Mouse (Mus musculus): ENCODE data around the gene Mctp1. TPM values are rescaled to one million over a fixed set of nuclear protein-coding genes. Genes with fewer than 3 reads are reported as not detected.
"Not testable (repeated sequence)": the region's sequence is repeated elsewhere in the genome, so short reads cannot be mapped to it uniquely, and the experiment has no call there.

The Mctp1 gene
- 1.1 TPM in 2 replicates for polyA plus RNA-seq (2015; fragmentation: Nextera tagmentation; extraction: Ambion mirVana)

DNA sequence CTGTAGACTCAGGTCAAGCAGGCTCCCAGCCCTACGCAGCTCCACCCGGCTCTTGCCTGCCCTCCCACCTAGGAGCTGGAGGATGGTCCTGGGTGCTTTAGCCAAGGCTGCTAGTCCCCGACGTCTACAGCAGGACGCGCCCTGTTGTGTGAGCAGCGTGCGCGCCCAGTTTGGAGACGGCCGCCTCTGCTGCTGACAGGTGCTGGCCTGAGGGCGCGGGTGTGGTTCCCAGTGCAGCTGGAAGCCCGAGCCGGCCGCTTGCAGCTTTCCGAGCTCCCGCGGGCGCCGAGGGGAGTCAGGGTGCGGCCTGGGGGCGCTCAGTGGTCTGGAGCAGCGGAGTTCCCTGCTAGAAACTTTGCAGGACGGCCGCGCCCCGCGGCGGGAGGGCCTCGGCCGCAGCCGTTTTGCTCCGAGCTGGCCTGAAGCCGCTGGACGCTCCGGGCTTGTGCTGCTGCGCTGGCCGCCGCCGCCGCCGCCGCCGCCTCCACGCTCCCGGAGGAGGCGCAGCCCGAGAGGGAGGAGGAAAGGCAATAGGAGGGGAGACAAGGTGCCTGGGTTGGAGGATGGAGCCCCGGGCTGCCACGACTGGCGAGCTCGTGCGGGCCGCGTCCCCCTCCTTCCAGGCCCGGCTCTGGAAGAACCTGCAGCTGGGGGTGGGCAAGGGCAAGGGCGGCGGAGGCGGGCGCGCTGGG, at the start of gene Mctp1:
Mctp1 (plus strand) TSS at position 564 of the 692 bp plus-strand sequence.
- Histone ChIP-seq H3K27ac (replicated peaks) (no peak within 1 kb of the TSS), H3K36me3 (no peaks in the 10 kb centered on the region), H3K4me2 (peak within 1 kb of the TSS; percentile 92), H3K9me3 (no peaks in the 10 kb centered on the region), H3K27me3 (peaks cover 42% of the 10 kb centered on the region), H3K4me3 (peak within 1 kb of the TSS; percentile 69), H3K4me1 (replicated peaks) (peaks cover 13% of the 10 kb centered on the region), H3K9ac (peak within 1 kb of the TSS; percentile 78)
- WGBS = under 1% methylated on average over 49 of the region's 62 CpGs
- peak; percentile 94 for ATAC-seq (ENCODE audit: low read depth)

DNA sequence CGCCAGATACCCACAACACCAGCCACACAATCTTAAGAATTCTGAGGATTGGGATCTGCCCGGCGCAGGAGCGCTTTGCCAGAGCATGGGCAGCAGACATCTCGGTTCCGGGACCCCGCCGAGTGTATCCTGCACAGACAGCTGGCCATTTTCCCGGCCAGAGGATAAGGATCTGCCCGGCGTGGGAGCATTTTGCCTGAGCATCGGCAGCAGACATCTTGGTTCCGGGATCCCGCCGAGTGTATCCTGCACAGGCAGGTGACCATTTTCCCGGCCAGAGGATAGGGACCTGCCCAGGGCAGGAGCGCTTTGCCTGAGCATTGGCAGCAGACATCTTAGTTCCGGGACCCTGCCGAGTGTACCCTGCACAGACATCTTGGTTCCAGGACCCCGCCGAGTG, 38.4 kb upstream of the Mctp1 start:
- not testable (repeated sequence) for H3K9ac ChIP-seq; H3K4me1 ChIP-seq (replicated peaks); H3K9me3 ChIP-seq; H3K27ac ChIP-seq (replicated peaks); H3K4me3 ChIP-seq; H3K27me3 ChIP-seq; H3K36me3 ChIP-seq; H3K4me2 ChIP-seq; ATAC-seq (ENCODE audit: low read depth)
- 85% methylated on average over 21 of the region's 21 CpGs for WGBS

DNA sequence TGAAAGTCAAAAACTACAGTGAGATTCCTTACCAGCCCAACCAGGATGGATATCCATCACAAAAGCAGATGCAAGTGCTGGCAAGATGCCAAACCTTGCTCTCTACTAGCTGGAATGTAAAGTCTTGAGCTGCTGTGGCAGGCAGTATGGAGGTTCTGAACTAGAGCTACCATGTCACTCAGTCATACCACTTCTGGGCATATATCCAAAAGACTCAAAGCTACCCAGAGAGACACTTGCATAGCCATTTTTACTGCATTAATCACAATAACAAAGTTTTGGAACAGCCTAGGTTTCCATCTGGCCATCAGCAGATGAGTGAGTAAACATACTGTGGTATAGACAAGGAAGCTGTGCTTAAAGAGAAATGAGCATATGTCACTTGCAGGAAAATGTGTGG, 25.6 kb upstream of the Mctp1 start:
- Histone ChIP-seq H3K27ac (replicated peaks) (no peak overlapping the region), H3K4me1 (replicated peaks) (no peaks in the 10 kb centered on the region), H3K9me3 (no peaks in the 10 kb centered on the region), H3K9ac (no peak overlapping the region), H3K4me3 (no peak overlapping the region), H3K4me2 (no peak overlapping the region), H3K27me3 (no peaks in the 10 kb centered on the region), H3K36me3 (no peaks in the 10 kb centered on the region)
- ATAC-seq (ENCODE audit: low read depth) = no peak

DNA sequence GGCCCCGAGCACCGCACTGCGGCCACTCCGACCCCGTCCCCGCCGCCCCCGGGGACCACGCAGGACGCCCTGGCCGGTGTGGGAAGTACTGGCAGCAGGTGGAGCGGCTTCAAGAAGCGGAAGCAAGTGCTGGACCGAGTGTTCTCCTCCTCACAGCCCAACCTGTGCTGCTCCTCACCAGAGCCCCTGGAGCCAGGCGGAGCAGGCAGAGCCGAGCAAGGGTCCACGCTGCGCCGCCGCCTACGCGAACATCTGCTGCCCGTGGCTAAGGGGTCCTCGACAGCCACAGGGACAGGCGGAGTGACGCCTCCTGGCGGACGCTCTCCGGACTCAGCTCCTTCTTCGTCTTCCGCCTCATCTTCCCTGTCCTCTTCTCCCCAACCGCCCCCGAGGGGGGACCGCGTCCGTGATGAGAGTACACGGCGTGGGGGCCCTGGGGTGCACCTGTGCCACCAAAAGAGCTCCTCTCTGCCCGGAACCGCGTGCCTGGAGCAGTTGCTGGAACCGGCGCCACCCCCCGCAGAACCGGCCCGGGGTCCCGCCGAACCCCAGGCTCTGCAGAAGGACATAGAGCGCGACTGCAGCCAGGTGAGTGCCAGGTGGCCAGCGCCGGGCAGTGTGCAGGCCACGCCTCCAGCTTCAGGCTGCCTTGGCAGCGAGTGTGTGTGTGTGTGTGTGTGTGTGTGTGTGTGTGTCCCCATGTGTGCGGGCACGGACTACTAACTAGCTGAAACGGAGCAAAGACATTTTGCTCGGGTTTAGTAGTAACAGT, 515 bp downstream of the Mctp1 start:
- peaks cover 13% of the 10 kb centered on the region for H3K4me1 ChIP-seq (replicated peaks)
- H3K36me3 ChIP-seq = no peaks in the 10 kb centered on the region
- H3K4me2 ChIP-seq = peak overlapping the region; percentile 92
- H3K27ac ChIP-seq (replicated peaks) = no peak overlapping the region
- 2% methylated on average over 58 of the region's 58 CpGs for WGBS
- H3K27me3 ChIP-seq = peaks cover 42% of the 10 kb centered on the region
- H3K9me3 ChIP-seq = no peaks in the 10 kb centered on the region
- peak; percentile 94 for ATAC-seq (ENCODE audit: low read depth)
- peak overlapping the region; percentile 69 for H3K4me3 ChIP-seq
- H3K9ac ChIP-seq = peak overlapping the region; percentile 78

DNA sequence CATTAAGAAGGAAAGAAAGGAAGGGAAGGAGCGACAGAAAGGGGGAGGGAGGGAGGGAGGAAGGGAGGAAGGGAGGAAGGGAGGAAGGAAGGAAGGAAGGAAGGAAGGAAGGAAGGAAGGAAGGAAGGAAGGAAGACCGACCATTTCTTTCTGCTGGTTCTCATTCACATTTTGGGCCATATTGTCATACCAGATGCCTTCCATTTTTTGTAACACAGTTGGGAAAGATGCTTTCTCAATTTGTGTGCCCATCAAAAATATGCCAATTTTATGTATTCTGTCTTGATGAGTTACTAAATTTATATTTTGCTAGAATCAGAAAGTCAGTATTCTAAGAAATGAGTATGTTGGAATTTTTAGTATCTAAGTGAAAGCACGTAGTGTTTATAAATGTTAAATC, 4.3 kb downstream of the Mctp1 start:
- ATAC-seq (ENCODE audit: low read depth) = no peak
- Histone ChIP-seq H3K36me3 (no peaks in the 10 kb centered on the region), H3K4me1 (replicated peaks) (peaks cover 11% of the 10 kb centered on the region), H3K9me3 (no peaks in the 10 kb centered on the region), H3K4me2 (no peak overlapping the region), H3K27me3 (peaks cover 25% of the 10 kb centered on the region), H3K4me3 (no peak overlapping the region), H3K9ac (no peak overlapping the region), H3K27ac (replicated peaks) (no peak overlapping the region)
- 70% methylated on average over 3 of the region's 3 CpGs for WGBS

DNA sequence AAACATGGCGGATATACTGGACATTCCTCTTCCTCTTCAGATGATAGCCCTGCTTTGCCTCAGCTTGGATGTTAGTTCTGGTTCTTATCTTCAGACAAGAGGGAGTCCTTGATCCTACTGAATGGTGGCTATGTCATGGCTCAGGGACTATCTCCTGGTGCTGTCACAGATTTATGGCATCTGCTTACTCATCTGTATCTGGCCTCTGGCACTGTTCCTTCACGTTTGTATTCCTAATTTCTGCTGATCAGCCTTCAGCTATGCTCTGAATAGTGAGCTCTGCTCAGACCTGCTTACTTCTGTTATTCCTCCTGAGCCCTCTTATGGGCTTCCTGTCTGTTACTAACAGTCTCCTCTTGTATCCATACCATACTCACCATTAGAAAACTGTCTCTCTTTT, 7.6 kb downstream of the Mctp1 start:
- Histone ChIP-seq H3K4me3 (no peak overlapping the region), H3K9me3 (no peaks in the 10 kb centered on the region), H3K4me1 (replicated peaks) (no peaks in the 10 kb centered on the region), H3K9ac (no peak overlapping the region), H3K27me3 (peaks cover 4% of the 10 kb centered on the region; the same call in 1 of the 2 replicates), H3K27ac (replicated peaks) (no peak overlapping the region), H3K4me2 (no peak overlapping the region), H3K36me3 (no peaks in the 10 kb centered on the region)
- WGBS = 63% methylated on average over 2 of the region's 2 CpGs
- no peak for ATAC-seq (ENCODE audit: low read depth)

DNA sequence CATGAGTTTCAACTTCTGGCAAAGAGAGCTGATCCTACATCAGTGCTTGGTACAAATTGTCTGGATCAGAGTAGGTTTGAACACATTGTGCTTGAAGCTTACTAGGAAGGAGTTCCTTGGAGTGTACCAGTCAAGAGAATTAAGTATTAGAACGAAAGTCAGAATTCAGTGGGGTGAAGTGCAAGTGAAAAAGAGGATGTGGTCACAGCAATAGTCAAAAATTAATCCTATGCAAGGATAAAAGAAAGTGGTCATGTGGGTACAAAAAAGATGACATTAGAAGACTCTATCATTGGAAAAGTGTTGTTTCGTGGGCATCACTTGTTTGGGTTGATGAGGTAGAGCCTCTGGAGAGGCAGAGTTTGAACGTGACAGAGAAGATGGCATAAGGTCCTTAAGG, 8.8 kb downstream of the Mctp1 start:
- WGBS = 88% methylated on average over 3 of the region's 3 CpGs
- ATAC-seq (ENCODE audit: low read depth) = no peak
- Histone ChIP-seq H3K4me3 (no peak overlapping the region), H3K9ac (no peak overlapping the region), H3K4me2 (no peak overlapping the region), H3K27ac (replicated peaks) (no peak overlapping the region), H3K4me1 (replicated peaks) (no peaks in the 10 kb centered on the region), H3K27me3 (no peaks in the 10 kb centered on the region), H3K36me3 (no peaks in the 10 kb centered on the region), H3K9me3 (no peaks in the 10 kb centered on the region)

DNA sequence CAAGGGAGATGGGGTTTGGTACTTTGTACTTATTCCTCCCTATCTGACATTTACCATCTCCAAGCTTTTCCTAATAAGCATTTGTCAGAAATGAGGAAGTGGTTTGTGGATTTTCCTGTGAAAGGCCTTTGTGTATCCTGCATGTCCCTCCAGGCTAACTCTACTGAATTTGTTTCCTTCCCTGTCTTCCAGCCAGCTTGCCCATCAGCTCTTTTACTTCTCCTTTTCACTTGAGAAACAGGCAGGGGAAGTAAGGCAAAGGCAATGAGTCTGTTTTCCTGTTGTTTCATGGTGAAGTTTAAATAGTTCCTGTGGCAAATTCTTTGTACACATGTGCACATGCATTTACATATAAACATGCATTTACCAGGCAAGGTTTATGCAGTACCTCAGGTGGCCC, 11.6 kb downstream of the Mctp1 start:
- Histone ChIP-seq H3K27me3 (no peaks in the 10 kb centered on the region), H3K4me1 (replicated peaks) (no peaks in the 10 kb centered on the region), H3K4me3 (no peak overlapping the region), H3K36me3 (no peaks in the 10 kb centered on the region), H3K9me3 (no peaks in the 10 kb centered on the region), H3K4me2 (no peak overlapping the region), H3K9ac (no peak overlapping the region), H3K27ac (replicated peaks) (no peak overlapping the region)
- no peak for ATAC-seq (ENCODE audit: low read depth)

DNA sequence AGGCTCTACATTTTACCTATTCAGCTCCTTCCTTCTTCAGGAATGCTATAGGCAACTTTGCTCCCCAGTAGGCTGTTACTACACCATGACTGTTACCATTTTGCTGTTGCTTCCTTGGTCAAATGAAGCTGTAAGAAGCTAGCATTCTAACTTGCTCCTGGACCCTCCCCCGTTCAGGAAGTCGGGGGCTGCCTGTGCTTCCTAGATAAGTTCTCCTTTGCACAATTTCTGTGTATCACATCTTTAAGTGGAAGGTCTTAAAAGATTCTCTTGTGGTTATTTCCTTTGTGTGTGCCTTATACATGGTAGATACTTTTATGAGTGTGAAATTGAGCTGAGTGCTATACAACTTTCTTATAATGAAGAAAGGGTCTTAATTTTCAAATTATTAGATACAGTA, 25.0 kb downstream of the Mctp1 start:
- Histone ChIP-seq H3K4me2 (no peak overlapping the region), H3K27me3 (no peaks in the 10 kb centered on the region), H3K4me3 (no peak overlapping the region), H3K9me3 (no peaks in the 10 kb centered on the region), H3K4me1 (replicated peaks) (no peaks in the 10 kb centered on the region), H3K27ac (replicated peaks) (no peak overlapping the region), H3K36me3 (no peaks in the 10 kb centered on the region), H3K9ac (no peak overlapping the region)
- 86% methylated on average over 2 of the region's 2 CpGs for WGBS
- no peak for ATAC-seq (ENCODE audit: low read depth)

DNA sequence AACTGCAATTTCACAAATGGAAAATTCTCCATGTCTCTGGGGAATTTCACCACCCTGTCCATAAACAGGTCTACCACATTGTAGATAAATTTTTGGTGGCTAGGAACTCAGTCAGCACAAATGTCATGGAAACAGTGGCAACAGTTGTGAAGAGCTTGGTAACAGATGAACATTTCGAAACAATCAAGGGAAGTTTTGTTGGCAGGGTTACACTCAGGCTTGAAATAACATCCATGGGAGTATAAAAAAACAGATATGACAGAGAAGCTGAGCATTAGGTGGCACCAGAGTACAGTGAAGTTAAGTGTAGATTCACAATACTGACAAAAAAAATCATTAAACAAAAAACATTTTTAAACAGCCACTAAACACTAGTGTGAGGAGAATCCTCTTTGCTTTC, 26.3 kb downstream of the Mctp1 start:
- H3K4me2 ChIP-seq = no peak overlapping the region
- no peaks in the 10 kb centered on the region for H3K36me3 ChIP-seq
- H3K4me1 ChIP-seq (replicated peaks) = no peaks in the 10 kb centered on the region
- H3K9ac ChIP-seq = no peak overlapping the region
- H3K27ac ChIP-seq (replicated peaks) = no peak overlapping the region
- 81% methylated on average over 1 of the region's 1 CpGs for WGBS
- no peak for ATAC-seq (ENCODE audit: low read depth)
- no peaks in the 10 kb centered on the region for H3K27me3 ChIP-seq
- no peak overlapping the region for H3K4me3 ChIP-seq
- no peaks in the 10 kb centered on the region for H3K9me3 ChIP-seq

DNA sequence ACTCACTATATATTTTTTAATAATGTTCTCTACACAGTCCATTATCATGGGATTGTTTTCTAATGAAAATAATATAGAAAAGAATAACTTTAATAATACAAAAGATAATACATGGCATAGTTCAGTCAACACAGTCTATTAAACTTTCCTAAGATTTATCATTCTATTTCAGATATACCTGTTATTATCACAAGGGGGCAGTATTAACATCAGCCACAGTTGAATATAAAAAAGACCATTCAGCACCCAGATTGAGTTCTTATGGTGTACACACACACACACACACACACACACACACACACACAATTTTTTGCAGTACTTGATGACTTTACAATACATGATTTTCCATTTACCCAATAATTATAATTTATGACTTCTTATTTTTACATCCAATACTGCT, 31.0 kb downstream of the Mctp1 start:
- no peak for ATAC-seq (ENCODE audit: low read depth)
- Histone ChIP-seq H3K27ac (replicated peaks) (no peak overlapping the region), H3K9ac (no peak overlapping the region), H3K4me2 (no peak overlapping the region), H3K4me3 (no peak overlapping the region), H3K36me3 (no peaks in the 10 kb centered on the region), H3K9me3 (no peaks in the 10 kb centered on the region), H3K4me1 (replicated peaks) (no peaks in the 10 kb centered on the region), H3K27me3 (no peaks in the 10 kb centered on the region)

DNA sequence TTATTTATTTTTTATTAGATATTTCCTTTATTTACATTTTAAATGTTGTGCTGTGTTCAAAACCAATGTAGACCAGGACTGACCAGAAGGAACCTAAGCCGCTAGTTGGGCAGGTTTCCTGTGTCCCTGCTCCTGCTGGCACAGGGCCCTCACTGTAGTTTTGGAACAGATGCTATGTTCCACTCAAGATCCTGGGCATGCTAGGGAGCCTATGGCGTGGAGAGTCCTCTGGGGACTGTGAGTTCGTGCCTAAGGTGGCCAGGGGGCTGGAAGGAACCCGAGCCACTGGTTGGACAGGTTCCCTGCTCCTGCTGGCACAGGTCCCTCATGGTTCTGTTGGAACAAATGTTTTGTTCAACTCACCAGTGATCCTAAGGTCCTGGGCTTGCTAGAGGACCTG, 35.8 kb downstream of the Mctp1 start:
- no peaks in the 10 kb centered on the region for H3K4me1 ChIP-seq (replicated peaks)
- no peak overlapping the region for H3K9ac ChIP-seq
- no peak overlapping the region for H3K4me3 ChIP-seq
- H3K9me3 ChIP-seq = no peaks in the 10 kb centered on the region
- no peak overlapping the region for H3K27ac ChIP-seq (replicated peaks)
- ATAC-seq (ENCODE audit: low read depth) = no peak
- 88% methylated on average over 4 of the region's 4 CpGs for WGBS
- H3K4me2 ChIP-seq = no peak overlapping the region
- H3K36me3 ChIP-seq = no peaks in the 10 kb centered on the region
- no peaks in the 10 kb centered on the region for H3K27me3 ChIP-seq

DNA sequence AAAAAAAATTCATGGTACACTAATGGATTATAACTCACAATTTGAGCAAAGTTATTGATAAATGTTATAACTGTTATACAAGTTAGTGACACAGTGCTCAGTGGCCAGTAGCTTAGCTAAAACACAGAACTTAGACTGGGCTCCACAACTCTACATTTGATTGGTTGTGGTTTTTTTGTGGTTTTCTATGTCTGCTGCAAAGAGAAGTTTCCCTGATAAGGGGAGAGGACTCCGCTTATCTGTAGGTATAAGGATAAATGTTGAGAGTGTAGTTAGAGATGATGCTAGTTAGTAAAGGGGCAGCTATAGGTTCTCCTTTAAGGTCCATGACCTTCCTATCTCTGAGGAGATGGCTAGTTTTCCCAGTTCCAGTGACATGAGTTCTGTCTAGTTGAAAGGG, 36.7 kb downstream of the Mctp1 start:
- H3K4me2 ChIP-seq = no peak overlapping the region
- ATAC-seq (ENCODE audit: low read depth) = no peak
- no peaks in the 10 kb centered on the region for H3K4me1 ChIP-seq (replicated peaks)
- H3K27me3 ChIP-seq = no peaks in the 10 kb centered on the region
- no peaks in the 10 kb centered on the region for H3K36me3 ChIP-seq
- WGBS = 88% methylated on average over 1 of the region's 1 CpGs
- no peak overlapping the region for H3K4me3 ChIP-seq
- no peaks in the 10 kb centered on the region for H3K9me3 ChIP-seq
- no peak overlapping the region for H3K27ac ChIP-seq (replicated peaks)
- no peak overlapping the region for H3K9ac ChIP-seq
